Mouse (Mus musculus) hindbrain, embryonic 11.5 days (tissue): Measurements from ENCODE around the gene Kdsr. TPM values are rescaled to one million over a fixed set of nuclear protein-coding genes. Genes with fewer than 3 reads are reported as not detected.

Source experiments
- ATAC-seq: fragments of 200-750 bp; cut with Nextera tagmentation; 2 replicates; pipeline ENCODE4 v1.8.0; 2017; ENCODE audit warnings: mild to moderate bottlenecking, moderate TSS enrichment, moderate library complexity; ENCODE audit not compliant: low FRiP score
- DNase-seq: peaks from one replicate; pipeline ENCODE4 v3.0.0-alpha.2; 2015; ENCODE audit warnings: low spot score
- H3K27ac ChIP-seq: fragments of 300-500 bp; sonication (generic); 2 replicates; pipeline ENCODE4 v1.5.1; 2014; ENCODE audit warnings: mild to moderate bottlenecking, low read depth, low read length
- H3K27me3 ChIP-seq: fragments of 300-500 bp; sonication (generic); 2 replicates; pipeline ENCODE4 v1.6.1; 2014; ENCODE audit warnings: mild to moderate bottlenecking, low read length, moderate library complexity, mixed read lengths; ENCODE audit not compliant: control insufficient read depth, insufficient read depth
- H3K36me3 ChIP-seq: fragments of 300-500 bp; sonication (generic); 2 replicates; pipeline ENCODE4 v1.6.1; 2014; ENCODE audit warnings: mild to moderate bottlenecking, low read length, moderate library complexity, mixed read lengths; ENCODE audit not compliant: control insufficient read depth, insufficient read depth
- H3K4me1 ChIP-seq: fragments of 300-500 bp; sonication (generic); replicated peaks from 2 replicates; pipeline ENCODE4 v1.6.1; 2014; ENCODE audit warnings: low read length, mixed read lengths; ENCODE audit not compliant: control insufficient read depth, insufficient read depth
- H3K4me2 ChIP-seq: fragments of 300-500 bp; sonication (generic); replicated peaks from 2 replicates; pipeline ENCODE4 v1.6.1; 2014; ENCODE audit warnings: mild to moderate bottlenecking, low read depth, low read length
- H3K4me3 ChIP-seq: fragments of 300-500 bp; sonication (generic); 2 replicates; pipeline ENCODE4 v1.5.1; 2014; ENCODE audit warnings: low read depth, low read length
- H3K9ac ChIP-seq: fragments of 300-500 bp; sonication (generic); 2 replicates; pipeline ENCODE4 v1.6.1; 2014; ENCODE audit warnings: low read depth, low read length
- H3K9me3 ChIP-seq: fragments of 300-500 bp; sonication (generic); 2 replicates; pipeline ENCODE4 v1.6.1; 2016; ENCODE audit warnings: low read length; ENCODE audit not compliant: control insufficient read depth
- WGBS: fragments of 180-500 bp; shearing (Covaris S2); extraction: QIAGEN DNeasy Blood & Tissue Kit; methylation state at CpG from one replicate; pipeline ENCODE4 v1.1.7; 2014; 5-methylcytosine and 5-hydroxymethylcytosine counted together
- polyA plus RNA-seq: library from polyadenylated mRNA; unstranded; fragments of >200 nt; fragmentation: Nextera tagmentation; extraction: Ambion mirVana; gene quantifications from 2 replicates; pipeline ENCODE4 v1.2.1, GENCODE M21; 2014

Kdsr gene
- polyA plus RNA-seq, 1 experiment from 2014 or later: 10.3 TPM

DNA sequence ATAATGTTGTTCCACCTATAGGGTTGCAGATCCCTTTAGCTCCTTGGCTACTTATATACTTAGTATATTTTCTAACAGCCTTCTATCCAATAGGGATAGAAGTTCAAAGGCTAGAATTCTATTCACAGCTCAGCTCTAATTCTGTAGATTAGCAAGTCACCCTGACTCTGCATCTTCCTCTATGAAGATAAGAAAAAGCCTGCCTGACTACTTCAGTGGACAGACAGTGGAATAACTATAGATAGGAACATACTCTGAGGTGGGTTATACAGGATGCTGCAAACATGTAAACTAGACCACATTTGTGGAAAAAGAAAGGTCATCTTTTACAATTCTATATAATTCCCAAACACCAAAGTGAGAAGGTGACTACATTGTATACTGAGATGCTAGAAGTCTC lies 66.9 kb downstream of the Kdsr start:
- Histone ChIP-seq H3K27ac (no peak overlapping the region), H3K4me1 (no peaks in the 10 kb centered on the region), H3K9ac (no peak overlapping the region), H3K4me2 (no peak overlapping the region), H3K36me3 (no peaks in the 10 kb centered on the region), H3K9me3 (no peaks in the 10 kb centered on the region), H3K4me3 (no peak overlapping the region), H3K27me3 (no peaks in the 10 kb centered on the region)
- DNase-seq (no peak), ATAC-seq (no peak)

GRCm38 (mm10) chr1:106690887-106691286 lies 68.6 kb downstream of the Kdsr start:
- WGBS: 85% methylated on average over 6 of the region's 6 CpGs

DNA sequence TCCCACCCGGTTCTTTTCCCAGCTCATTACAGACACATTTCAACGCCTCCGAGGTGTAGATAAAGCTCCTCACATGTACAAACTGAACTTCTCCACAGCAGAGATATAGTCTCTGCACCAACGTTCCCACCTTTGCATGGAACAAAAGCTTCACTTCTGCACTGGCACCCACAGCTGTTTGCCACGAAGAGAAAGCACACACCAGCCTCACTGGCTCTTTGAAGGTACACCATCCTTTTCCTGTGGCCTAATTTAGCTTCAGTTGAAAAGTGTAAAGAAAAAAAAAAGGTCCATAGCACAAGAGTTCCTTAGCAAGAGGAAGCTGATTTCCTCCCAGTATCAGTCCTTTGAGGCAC lies 71.4 kb downstream of the Kdsr start:
- Histone ChIP-seq H3K9me3 (no peaks in the 10 kb centered on the region), H3K36me3 (no peaks in the 10 kb centered on the region), H3K4me1 (no peaks in the 10 kb centered on the region), H3K4me2 (no peak overlapping the region), H3K27ac (no peak overlapping the region), H3K9ac (no peak overlapping the region), H3K4me3 (no peak overlapping the region), H3K27me3 (no peaks in the 10 kb centered on the region)
- DNase-seq (no peak), ATAC-seq (no peak)
- 82% methylated on average over 5 of the region's 5 CpGs for WGBS

More at GRCm38 (mm10) chr1:106690887-106691286, 68.6 kb downstream of the Kdsr start:
- Histone ChIP-seq H3K27me3 (no peaks in the 10 kb centered on the region), H3K9ac (no peak overlapping the region), H3K4me1 (no peaks in the 10 kb centered on the region), H3K9me3 (no peaks in the 10 kb centered on the region), H3K27ac (no peak overlapping the region), H3K4me3 (no peak overlapping the region), H3K36me3 (no peaks in the 10 kb centered on the region), H3K4me2 (no peak overlapping the region)
- DNase-seq (no peak), ATAC-seq (no peak)

DNA sequence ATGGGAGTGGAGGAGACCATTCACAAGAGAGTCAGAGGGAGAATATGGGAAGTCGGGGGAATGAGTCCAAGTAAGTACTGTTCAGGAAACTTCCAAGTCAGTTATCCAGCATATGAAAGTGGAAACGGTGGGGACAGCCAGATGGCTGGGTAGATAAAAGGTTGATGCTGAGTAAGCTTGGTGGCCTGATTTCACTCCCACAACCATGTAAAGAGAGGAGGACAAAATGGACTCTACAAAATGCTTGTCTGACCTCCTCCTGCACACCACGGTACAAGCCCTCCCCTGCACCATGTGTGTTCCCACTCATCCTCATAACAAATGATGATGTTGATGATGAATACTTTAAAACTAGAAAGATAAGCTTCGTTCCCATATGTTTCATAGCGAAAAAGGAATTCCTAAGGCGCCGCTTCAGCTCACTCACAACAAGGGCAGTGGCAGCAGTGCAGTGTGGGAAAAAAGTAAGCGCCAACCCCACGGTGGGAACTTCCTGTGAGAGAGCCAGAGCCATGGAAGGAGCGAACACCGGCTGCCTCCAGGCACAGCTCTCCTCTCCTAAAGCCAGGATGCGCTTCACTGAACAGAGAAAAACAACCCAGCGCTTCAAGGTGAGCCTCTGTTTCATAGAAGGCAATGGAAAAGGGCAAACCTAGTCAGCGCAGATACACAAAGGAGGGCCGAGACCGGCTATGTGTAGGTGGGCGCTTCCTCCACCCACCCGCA lies 71.9 kb downstream of the Kdsr start:
- ATAC-seq (no peak), DNase-seq (no peak)
- Histone ChIP-seq H3K9me3 (no peaks in the 10 kb centered on the region), H3K4me1 (no peaks in the 10 kb centered on the region), H3K36me3 (no peaks in the 10 kb centered on the region), H3K4me3 (no peak overlapping the region), H3K27ac (no peak overlapping the region), H3K9ac (no peak overlapping the region), H3K4me2 (no peak overlapping the region), H3K27me3 (no peaks in the 10 kb centered on the region)
- 88% methylated on average over 18 of the region's 18 CpGs for WGBS

DNA sequence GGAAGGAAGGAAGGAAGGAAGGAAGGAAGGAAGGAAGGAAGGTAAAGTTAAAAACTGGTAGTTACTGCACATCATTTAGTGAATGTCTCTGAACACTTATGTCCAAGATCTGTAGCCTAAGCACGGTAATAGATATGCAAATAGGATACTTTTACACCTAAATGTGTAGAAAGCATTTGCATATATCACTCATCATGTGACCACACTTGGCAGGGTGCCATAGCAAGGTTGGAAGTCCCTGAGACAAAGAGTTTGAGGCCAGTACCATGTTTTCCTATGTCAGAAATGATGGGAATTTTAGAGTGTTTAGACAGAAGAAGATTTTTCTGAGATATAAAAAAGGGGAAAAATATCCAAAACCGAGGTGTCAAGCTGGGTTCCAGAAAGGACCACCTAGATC lies 73.8 kb downstream of the Kdsr start:
- H3K36me3 ChIP-seq: no peaks in the 10 kb centered on the region
- no peaks in the 10 kb centered on the region for H3K27me3 ChIP-seq
- H3K4me2 ChIP-seq: no peak overlapping the region
- no peak overlapping the region for H3K27ac ChIP-seq
- H3K9me3 ChIP-seq: no peaks in the 10 kb centered on the region
- no peak overlapping the region for H3K4me3 ChIP-seq
- H3K4me1 ChIP-seq: no peaks in the 10 kb centered on the region
- ATAC-seq (no peak), DNase-seq (no peak)
- no peak overlapping the region for H3K9ac ChIP-seq
- WGBS: 76% methylated on average over 2 of the region's 2 CpGs

DNA sequence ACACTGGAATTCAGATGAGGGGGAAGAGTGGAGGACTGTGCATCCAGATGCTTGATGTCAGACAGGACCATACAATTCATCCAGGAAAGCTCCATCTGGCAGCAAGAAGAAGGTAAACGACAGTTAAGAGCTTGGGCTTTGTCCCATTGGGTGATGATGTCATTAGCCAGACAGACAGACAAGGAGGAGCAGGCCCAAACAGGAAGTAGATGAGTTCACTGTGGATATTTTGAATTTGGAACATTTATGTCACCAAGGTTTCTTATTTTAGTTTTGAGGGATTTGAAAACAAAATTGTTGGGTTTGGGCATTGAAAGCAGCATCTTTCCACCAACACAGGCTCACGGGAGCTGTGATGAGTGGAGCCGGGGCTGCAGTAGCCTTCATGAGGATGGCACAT lies 75.0 kb downstream of the Kdsr start:
- DNase-seq: no peak
- WGBS: 87% methylated on average over 3 of the region's 3 CpGs
- no peak overlapping the region for H3K9ac ChIP-seq

DNA sequence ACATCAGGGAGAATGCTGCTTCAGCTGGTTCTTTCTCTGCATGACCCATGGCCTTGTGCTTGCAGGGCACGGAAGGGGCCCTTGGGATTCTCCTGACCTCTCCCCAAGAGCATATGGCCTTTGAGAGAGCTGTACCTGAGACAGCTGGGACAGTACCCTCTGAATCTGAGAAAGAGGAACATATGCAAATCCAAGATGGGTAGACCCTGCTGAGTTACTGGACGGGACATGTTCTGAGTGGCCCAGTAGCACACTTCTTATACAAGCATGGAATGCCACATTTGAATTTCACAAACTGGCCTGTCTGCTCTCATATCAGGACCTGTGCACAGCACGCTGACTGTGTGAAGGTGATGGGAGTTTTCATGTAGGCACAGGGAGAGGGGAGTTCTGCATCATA lies 76.7 kb downstream of the Kdsr start:
- H3K27ac ChIP-seq: no peak overlapping the region
- no peaks in the 10 kb centered on the region for H3K4me1 ChIP-seq
- ATAC-seq: no peak
- H3K4me2 ChIP-seq: no peak overlapping the region
- no peak overlapping the region for H3K4me3 ChIP-seq
- 91% methylated on average over 3 of the region's 3 CpGs for WGBS
- H3K36me3 ChIP-seq: no peaks in the 10 kb centered on the region
- DNase-seq: no peak
- H3K9ac ChIP-seq: no peak overlapping the region
- H3K9me3 ChIP-seq: no peaks in the 10 kb centered on the region
- H3K27me3 ChIP-seq: no peaks in the 10 kb centered on the region

More for the DNA sequence above, 75.0 kb downstream of the Kdsr start:
- Histone ChIP-seq H3K4me2 (no peak overlapping the region), H3K9me3 (no peaks in the 10 kb centered on the region), H3K4me1 (no peaks in the 10 kb centered on the region), H3K36me3 (no peaks in the 10 kb centered on the region), H3K27me3 (no peaks in the 10 kb centered on the region), H3K27ac (no peak overlapping the region), H3K4me3 (no peak overlapping the region)
- ATAC-seq: no peak

- Histone ChIP-seq H3K9ac (no peak overlapping the region), H3K36me3 (no peaks in the 10 kb centered on the region), H3K4me1 (no peaks in the 10 kb centered on the region), H3K27ac (no peak overlapping the region), H3K9me3 (no peaks in the 10 kb centered on the region), H3K4me3 (no peak overlapping the region), H3K27me3 (no peaks in the 10 kb centered on the region), H3K4me2 (no peak overlapping the region)
- 80% methylated on average over 6 of the region's 6 CpGs for WGBS
- DNase-seq (no peak), ATAC-seq (no peak)
Measured at GRCm38 (mm10) chr1:106679800-106680515, 79.6 kb downstream of the Kdsr start.

DNA sequence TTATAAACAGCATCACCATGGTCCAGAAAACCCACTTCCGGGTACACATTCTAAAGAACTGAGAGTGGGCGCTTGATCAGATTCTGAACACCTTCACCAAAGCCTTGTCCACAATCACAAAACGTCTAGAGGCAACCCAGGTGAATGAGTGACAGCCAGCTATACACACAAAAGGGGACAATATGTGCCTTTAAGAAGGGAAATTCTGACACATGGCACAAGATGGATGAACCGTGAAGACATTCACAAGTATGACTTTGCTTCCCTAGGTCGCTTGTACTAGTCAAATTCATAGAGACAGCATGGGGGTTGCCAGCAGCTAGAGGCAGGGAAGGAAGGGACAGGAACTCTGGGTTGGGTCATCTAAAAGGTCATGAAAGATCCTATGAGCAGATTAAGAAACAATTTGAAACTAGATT lies 81.5 kb downstream of the Kdsr start:
- no peak overlapping the region for H3K4me2 ChIP-seq
- WGBS: 69% methylated on average over 5 of the region's 5 CpGs
- DNase-seq: no peak

More for the DNA sequence above, 81.5 kb downstream of the Kdsr start:
- Histone ChIP-seq H3K4me3 (no peak overlapping the region), H3K36me3 (no peaks in the 10 kb centered on the region), H3K27ac (no peak overlapping the region), H3K9me3 (no peaks in the 10 kb centered on the region), H3K27me3 (no peaks in the 10 kb centered on the region), H3K9ac (no peak overlapping the region), H3K4me1 (no peaks in the 10 kb centered on the region)
- no peak for ATAC-seq
